Mouse (Mus musculus): ENCODE results near the gene Rhox1. TPM values are rescaled to one million over a fixed set of nuclear protein-coding genes. Genes with fewer than 3 reads are reported as not detected.
"Not testable (repeated sequence)": the region's sequence is repeated elsewhere in the genome, so short reads cannot be mapped to it uniquely, and the experiment has no call there.

The Rhox1 gene
- polyA plus RNA-seq, 1 experiment from 2014 or later = not detected

DNA sequence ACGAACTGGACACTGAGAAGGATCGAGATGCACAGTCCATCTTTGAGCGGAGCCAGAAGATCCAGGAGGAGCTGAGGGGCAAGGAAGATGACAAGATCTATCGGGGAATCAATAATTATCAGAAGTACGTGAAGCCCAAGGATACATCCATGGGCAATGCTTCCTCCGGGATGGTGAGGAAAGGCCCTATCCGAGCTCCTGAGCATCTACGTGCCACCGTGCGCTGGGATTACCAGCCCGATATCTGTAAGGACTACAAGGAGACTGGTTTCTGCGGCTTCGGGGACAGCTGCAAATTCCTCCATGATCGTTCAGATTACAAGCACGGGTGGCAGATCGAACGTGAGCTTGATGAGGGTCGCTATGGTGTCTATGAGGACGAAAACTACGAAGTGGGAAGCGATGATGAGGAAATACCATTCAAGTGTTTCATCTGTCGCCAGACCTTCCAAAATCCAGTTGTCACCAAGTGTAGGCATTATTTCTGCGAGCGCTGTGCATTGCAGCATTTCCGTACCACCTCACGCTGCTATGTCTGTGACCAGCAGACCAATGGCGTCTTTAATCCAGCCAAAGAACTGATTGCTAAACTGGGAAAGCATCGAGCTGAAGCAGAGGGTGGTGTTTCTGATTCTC, 30.2 kb downstream of the Rhox1 start:
- 32% methylated on average over 28 of the region's 28 CpGs for WGBS
- ATAC-seq = peak; percentile 16; the same call in 1 of the 2 replicates
- Histone ChIP-seq H3K27ac (ENCODE audit: low read depth, low read length) (no peak overlapping the region), H3K4me3 (ENCODE audit: low read depth, low read length) (peak overlapping the region; percentile 56), H3K4me1 (replicated peaks; ENCODE audit: control insufficient read depth, insufficient read depth, low read length) (no peaks in the 10 kb centered on the region), H3K27me3 (replicated peaks; ENCODE audit: control insufficient read depth, insufficient read depth, low read length) (no peaks in the 10 kb centered on the region), H3K4me2 (replicated peaks; ENCODE audit: low read depth) (peak overlapping the region; percentile 67), H3K9me3 (ENCODE audit: control insufficient read depth) (no peaks in the 10 kb centered on the region), H3K9ac (ENCODE audit: low read depth, low read length) (no peak overlapping the region), H3K36me3 (ENCODE audit: control insufficient read depth, insufficient read depth) (no peaks in the 10 kb centered on the region)
- no peak for TF ChIP-seq CTCF (IDR thresholded peaks at IDR 0.05; ENCODE audit: low read depth)

DNA sequence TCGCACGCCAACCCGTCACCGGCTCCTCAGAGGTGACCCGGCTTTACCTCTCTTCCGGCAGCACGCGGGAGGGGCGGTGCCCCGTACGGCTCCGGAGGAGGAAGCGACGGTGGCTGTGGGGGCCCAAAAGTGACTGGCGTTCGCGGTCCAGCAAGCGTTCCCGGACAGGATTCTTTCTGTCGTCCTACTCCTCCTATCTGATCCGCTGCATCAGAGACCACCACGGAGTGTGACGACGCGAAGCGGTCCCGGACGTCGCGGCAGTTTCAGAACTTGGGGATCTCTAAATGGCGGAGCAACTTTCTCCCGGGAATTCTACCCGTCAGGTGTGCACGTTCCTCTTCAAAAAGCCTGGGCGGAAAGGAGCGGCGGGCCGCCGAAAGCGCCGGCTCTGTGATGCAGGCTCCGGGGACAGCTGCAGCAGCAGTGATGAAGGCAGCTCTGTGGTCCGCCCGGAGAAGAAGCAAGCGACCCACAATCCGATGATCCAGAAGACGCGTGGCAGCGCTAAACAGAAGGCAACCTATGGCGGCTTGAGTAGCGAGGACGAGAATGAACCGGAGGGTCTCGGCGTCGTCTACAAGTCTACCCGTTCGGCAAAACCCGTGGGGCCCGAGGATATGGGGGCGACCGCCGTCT, 30.8 kb downstream of the Rhox1 start, which contains the start of the genes Ndufa1 and Rnf113a1:
TSS of gene Ndufa1 (minus strand) at position 59 of the 639 bp plus-strand sequence.
TSS of gene Rnf113a1 (plus strand) at position 141 of the 639 bp plus-strand sequence.
- H3K4me3 ChIP-seq (ENCODE audit: low read depth, low read length) = peak within 1 kb of the TSS; percentile 56
- no peaks in the 10 kb centered on the region for H3K27me3 ChIP-seq (replicated peaks; ENCODE audit: control insufficient read depth, insufficient read depth, low read length)
- H3K4me1 ChIP-seq (replicated peaks; ENCODE audit: control insufficient read depth, insufficient read depth, low read length) = no peaks in the 10 kb centered on the region
- H3K9me3 ChIP-seq (ENCODE audit: control insufficient read depth) = no peaks in the 10 kb centered on the region
- TF ChIP-seq CTCF (IDR thresholded peaks at IDR 0.05; ENCODE audit: low read depth) = no peak
- ATAC-seq = peak; percentile 87
- H3K4me2 ChIP-seq (replicated peaks; ENCODE audit: low read depth) = peak within 1 kb of the TSS; percentile 67
- H3K36me3 ChIP-seq (ENCODE audit: control insufficient read depth, insufficient read depth) = no peaks in the 10 kb centered on the region
- peak within 1 kb of the TSS; percentile 31; the same call in 1 of the 2 replicates for H3K9ac ChIP-seq (ENCODE audit: low read depth, low read length)
- WGBS = 16% methylated on average over 63 of the region's 63 CpGs
- peak within 1 kb of the TSS; percentile 41; the same call in 1 of the 2 replicates for H3K27ac ChIP-seq (ENCODE audit: low read depth, low read length)

DNA sequence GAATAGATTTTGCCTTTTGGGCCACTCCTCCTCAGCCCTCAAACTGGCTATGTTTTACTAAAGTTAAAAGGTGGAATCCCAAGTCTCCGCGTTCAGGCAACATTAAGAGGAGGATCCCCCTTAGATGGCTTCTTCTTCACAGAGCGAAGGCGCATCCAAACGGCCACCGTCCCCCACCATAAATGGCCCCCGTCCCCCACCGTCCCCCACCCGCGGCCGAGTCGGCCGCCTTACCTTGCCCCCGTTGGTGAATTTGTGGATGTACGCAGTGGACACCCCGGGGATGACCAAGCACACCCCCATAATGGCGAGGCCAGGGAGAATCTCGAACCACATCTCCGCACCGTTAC, 31.3 kb downstream of the Rhox1 start:
- Histone ChIP-seq H3K4me1 (replicated peaks; ENCODE audit: control insufficient read depth, insufficient read depth, low read length) (no peaks in the 10 kb centered on the region), H3K9me3 (ENCODE audit: control insufficient read depth) (no peaks in the 10 kb centered on the region), H3K4me3 (ENCODE audit: low read depth, low read length) (peak overlapping the region; percentile 56), H3K27ac (ENCODE audit: low read depth, low read length) (no peak overlapping the region), H3K36me3 (ENCODE audit: control insufficient read depth, insufficient read depth) (no peaks in the 10 kb centered on the region), H3K9ac (ENCODE audit: low read depth, low read length) (peak overlapping the region; percentile 31; the same call in 1 of the 2 replicates), H3K27me3 (replicated peaks; ENCODE audit: control insufficient read depth, insufficient read depth, low read length) (no peaks in the 10 kb centered on the region), H3K4me2 (replicated peaks; ENCODE audit: low read depth) (peak overlapping the region; percentile 67)
- no peak for ATAC-seq
- WGBS = 25% methylated on average over 20 of the region's 20 CpGs
- TF ChIP-seq CTCF (IDR thresholded peaks at IDR 0.05; ENCODE audit: low read depth) = no peak

DNA sequence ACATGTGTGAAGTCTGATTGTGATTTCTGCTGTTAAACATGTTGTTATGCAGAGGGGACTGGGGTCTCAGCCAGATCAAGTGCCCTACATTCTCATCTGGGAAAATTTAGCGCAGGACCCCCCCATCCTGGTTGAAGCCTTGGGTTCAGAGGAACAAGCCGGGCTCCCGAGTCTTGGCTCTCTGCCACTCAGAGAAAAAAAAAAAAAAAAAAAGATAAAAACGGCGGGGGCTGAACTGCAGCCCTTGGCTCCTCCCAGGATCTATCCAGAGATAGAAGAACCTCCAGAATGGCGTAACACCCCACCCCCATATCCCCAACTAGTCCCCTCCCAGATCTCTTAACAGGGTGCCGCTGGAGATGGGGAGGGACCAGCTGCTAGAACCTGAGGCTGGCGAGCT, 37.7 kb downstream of the Rhox1 start:
- H3K27me3 ChIP-seq (replicated peaks; ENCODE audit: control insufficient read depth, insufficient read depth, low read length); H3K27ac ChIP-seq (ENCODE audit: low read depth, low read length); H3K4me3 ChIP-seq (ENCODE audit: low read depth, low read length); H3K36me3 ChIP-seq (ENCODE audit: control insufficient read depth, insufficient read depth); H3K4me2 ChIP-seq (replicated peaks; ENCODE audit: low read depth); ATAC-seq; H3K4me1 ChIP-seq (replicated peaks; ENCODE audit: control insufficient read depth, insufficient read depth, low read length); H3K9ac ChIP-seq (ENCODE audit: low read depth, low read length); H3K9me3 ChIP-seq (ENCODE audit: control insufficient read depth): not testable (repeated sequence)
- 63% methylated on average over 8 of the region's 8 CpGs for WGBS

DNA sequence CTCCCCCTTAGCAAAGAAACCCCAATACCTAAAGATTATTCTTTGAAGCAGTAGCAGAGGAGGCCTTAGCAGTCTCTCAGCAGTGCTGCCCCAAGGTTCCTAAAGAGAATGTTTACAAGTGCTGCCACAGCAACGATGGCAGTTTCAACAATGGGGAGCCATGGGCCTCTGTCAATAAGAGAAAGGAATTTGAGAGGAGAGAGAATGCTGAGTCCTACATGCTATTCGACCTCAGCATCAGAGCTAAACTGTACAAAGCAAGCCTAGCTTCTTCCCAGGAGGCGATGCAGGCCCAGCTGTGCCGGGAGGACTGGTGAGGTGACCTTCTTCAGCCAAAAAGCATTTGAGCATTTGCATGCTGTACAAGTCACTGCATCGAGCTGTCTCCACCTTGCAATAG, 53.3 kb downstream of the Rhox1 start, which contains the start of gene Akap14:
TSS of gene Akap14 (minus strand) at position 101 of the 400 bp plus-strand sequence.
- Histone ChIP-seq H3K9me3 (ENCODE audit: control insufficient read depth) (no peaks in the 10 kb centered on the region), H3K9ac (ENCODE audit: low read depth, low read length) (no peak within 1 kb of the TSS), H3K4me1 (replicated peaks; ENCODE audit: control insufficient read depth, insufficient read depth, low read length) (no peaks in the 10 kb centered on the region), H3K27ac (ENCODE audit: low read depth, low read length) (no peak within 1 kb of the TSS), H3K27me3 (replicated peaks; ENCODE audit: control insufficient read depth, insufficient read depth, low read length) (no peaks in the 10 kb centered on the region), H3K4me2 (replicated peaks; ENCODE audit: low read depth) (no peak within 1 kb of the TSS), H3K4me3 (ENCODE audit: low read depth, low read length) (no peak within 1 kb of the TSS), H3K36me3 (ENCODE audit: control insufficient read depth, insufficient read depth) (no peaks in the 10 kb centered on the region)
- no peak for ATAC-seq
- no peak for TF ChIP-seq CTCF (IDR thresholded peaks at IDR 0.05; ENCODE audit: low read depth)
- WGBS = 33% methylated on average over 5 of the region's 5 CpGs

DNA sequence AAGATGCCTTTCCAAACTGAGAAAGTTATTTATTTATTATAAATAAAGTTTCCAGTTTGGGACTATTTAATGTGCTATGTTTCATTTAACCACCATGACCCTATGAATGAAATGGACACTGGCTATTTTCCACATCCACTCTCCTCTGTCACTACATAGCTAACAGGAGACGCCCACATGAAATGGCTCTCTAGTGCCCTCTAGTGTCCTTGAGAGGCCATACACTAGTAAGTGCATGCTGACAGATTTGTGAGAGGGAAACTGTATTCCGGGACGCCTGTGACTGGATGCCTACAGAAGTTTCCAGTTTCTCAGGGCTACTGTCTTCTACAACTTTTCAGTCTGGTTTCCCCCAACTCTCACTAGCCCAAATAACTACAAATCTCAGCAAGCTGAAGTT, 55.0 kb downstream of the Rhox1 start:
- no peak for ATAC-seq
- Histone ChIP-seq H3K4me2 (replicated peaks; ENCODE audit: low read depth) (no peak overlapping the region), H3K9ac (ENCODE audit: low read depth, low read length) (no peak overlapping the region), H3K27ac (ENCODE audit: low read depth, low read length) (no peak overlapping the region), H3K9me3 (ENCODE audit: control insufficient read depth) (no peaks in the 10 kb centered on the region), H3K36me3 (ENCODE audit: control insufficient read depth, insufficient read depth) (no peaks in the 10 kb centered on the region), H3K27me3 (replicated peaks; ENCODE audit: control insufficient read depth, insufficient read depth, low read length) (no peaks in the 10 kb centered on the region), H3K4me1 (replicated peaks; ENCODE audit: control insufficient read depth, insufficient read depth, low read length) (no peaks in the 10 kb centered on the region), H3K4me3 (ENCODE audit: low read depth, low read length) (no peak overlapping the region)
- peak; percentile 78 for TF ChIP-seq CTCF (IDR thresholded peaks at IDR 0.05; ENCODE audit: low read depth)
- 38% methylated on average over 3 of the region's 3 CpGs for WGBS

Other genes with a start within 250 kb of the Rhox1 start
- 5.7 and 6.6 TPM in 2 replicates for gene Sept6, start 230.5 kb downstream of the Rhox1 start, polyA plus RNA-seq (2015; fragmentation: Nextera tagmentation; extraction: Ambion mirVana)
- not detected in 2 replicates for gene Sowahd, start 173.4 kb downstream of the Rhox1 start, polyA plus RNA-seq (2015; fragmentation: Nextera tagmentation; extraction: Ambion mirVana)
- gene Rpl39, start 136.9 kb downstream of the Rhox1 start, polyA plus RNA-seq (2015; fragmentation: Nextera tagmentation; extraction: Ambion mirVana) = 425 and 450 TPM in 2 replicates
- 9.6 and 11.4 TPM in 2 replicates for gene Upf3b, start 111.9 kb downstream of the Rhox1 start, polyA plus RNA-seq (2015; fragmentation: Nextera tagmentation; extraction: Ambion mirVana)
- gene Nkap, start 95.5 kb downstream of the Rhox1 start, polyA plus RNA-seq (2015; fragmentation: Nextera tagmentation; extraction: Ambion mirVana) = 9.1 and 11.6 TPM in 2 replicates
- 0.10 TPM in 1 of 2 replicates, not detected in the other for gene Akap14, start 53.4 kb downstream of the Rhox1 start, polyA plus RNA-seq (2015; fragmentation: Nextera tagmentation; extraction: Ambion mirVana)
- 676 and 731 TPM in 2 replicates for gene Ndufa1, start 31.1 kb downstream of the Rhox1 start, polyA plus RNA-seq (2015; fragmentation: Nextera tagmentation; extraction: Ambion mirVana)
- gene Rnf113a1, start 31.0 kb downstream of the Rhox1 start, polyA plus RNA-seq (2015; fragmentation: Nextera tagmentation; extraction: Ambion mirVana) = 6.1 and 7.1 TPM in 2 replicates
- gene Gm9, start 11.2 kb downstream of the Rhox1 start, polyA plus RNA-seq (2015; fragmentation: Nextera tagmentation; extraction: Ambion mirVana) = not detected in 2 replicates
- gene Rhox2a, start 22.7 kb upstream of the Rhox1 start, polyA plus RNA-seq (2015; fragmentation: Nextera tagmentation; extraction: Ambion mirVana) = not detected in 2 replicates
- not detected in 2 replicates for gene Rhox3a, start 27.7 kb upstream of the Rhox1 start, polyA plus RNA-seq (2015; fragmentation: Nextera tagmentation; extraction: Ambion mirVana)
- not detected in 2 replicates for gene Rhox4a, start 43.1 kb upstream of the Rhox1 start, polyA plus RNA-seq (2015; fragmentation: Nextera tagmentation; extraction: Ambion mirVana)
- gene Rhox3a2, start 157.8 kb upstream of the Rhox1 start, polyA plus RNA-seq (2015; fragmentation: Nextera tagmentation; extraction: Ambion mirVana) = not detected in 2 replicates
- gene Rhox4a2, start 168.6 kb upstream of the Rhox1 start, polyA plus RNA-seq (2015; fragmentation: Nextera tagmentation; extraction: Ambion mirVana) = not detected in 2 replicates
- not detected in 2 replicates for gene Rhox2b, start 189.8 kb upstream of the Rhox1 start, polyA plus RNA-seq (2015; fragmentation: Nextera tagmentation; extraction: Ambion mirVana)
- not detected in 2 replicates for gene Rhox4b, start 210.2 kb upstream of the Rhox1 start, polyA plus RNA-seq (2015; fragmentation: Nextera tagmentation; extraction: Ambion mirVana)
- gene Rhox2c, start 231.4 kb upstream of the Rhox1 start, polyA plus RNA-seq (2015; fragmentation: Nextera tagmentation; extraction: Ambion mirVana) = not detected in 2 replicates
- gene Rhox3c, start 236.3 kb upstream of the Rhox1 start, polyA plus RNA-seq (2015; fragmentation: Nextera tagmentation; extraction: Ambion mirVana) = not detected in 2 replicates